Mouse (Mus musculus) liver, embryonic 14.5 days (tissue): ENCODE measurements around the gene Dner.

Source experiments
- CTCF ChIP-seq: IDR thresholded peaks from 2 replicates; pipeline ENCODE4 v1.5.1; 2016; ENCODE audit warnings: antibody characterized with exemption, low read depth, control low read depth
- EP300 ChIP-seq: IDR thresholded peaks from 2 replicates; pipeline ENCODE4 v1.6.1; 2016; ENCODE audit warnings: antibody characterized with exemption, low read depth

GRCm38 (mm10) chr1:84611331-84611730 is 84.7 kb downstream of the Dner start:
- no peak for TF ChIP-seq CTCF
- no peak for TF ChIP-seq EP300
